8 mouse cellular contexts compared by ENCODE assay signal in genomic region chr10:31608441-31609065, GRCm38 (mm10). TPM values are rescaled to one million over a fixed set of nuclear protein-coding genes. Genes with fewer than 3 reads are reported as not detected.
DNase-seq lines count a peak whose midpoint lies in the region; ATAC-seq and TF ChIP-seq lines count a peak whose summit lies in the region.

No protein-coding gene starts in this region.

- peak; percentile 36 for ATAC-seq in Patski
- ATAC-seq in lung, postnatal 0 days, result peak; percentile 37

- POLR2A ChIA-PET in Patski (lab: Charles Lee), result interaction anchor here (0.6 to 1.8 kb wide), 4 partner anchors 15 to 1469 kb away, joined by 3 to 6 read pairs (median 4); no protein-coding TSS in a partner anchor

- peaks cover 4% of the 10 kb centered on the region; the same call in 1 of the 2 replicates for H3K4me1 ChIP-seq in E14TG2a.4 (replicated peaks; ENCODE audit: low read depth, low read length)
- peaks cover 4% of the 10 kb centered on the region; the same call in 1 of the 2 replicates for H3K4me1 ChIP-seq in cortical plate, adult 2 months (ENCODE audit: control insufficient read depth, insufficient read depth, low read length)
- H3K4me1 ChIP-seq in lung, postnatal 0 days (ENCODE audit: insufficient read depth, low read depth, low read length), result peaks cover 7% of the 10 kb centered on the region

- H3K27me3 ChIP-seq in E14TG2a.4 (ENCODE audit: insufficient read depth, low read length) (peaks cover 46% of the 10 kb centered on the region), Patski (no peaks in the 10 kb centered on the region)
- no peaks in the 10 kb centered on the region for H3K27me3 ChIP-seq in lung, postnatal 0 days (replicated peaks; ENCODE audit: insufficient read depth, low read length)

- H3K9me3 ChIP-seq in E14TG2a.4 (ENCODE audit: low read length), result no peaks in the 10 kb centered on the region
- H3K9me3 ChIP-seq in lung, postnatal 0 days (ENCODE audit: low read length), result no peaks in the 10 kb centered on the region

- no peak for DNase-seq in Patski (ENCODE audit: low read depth, low spot score)
- peak; percentile 15 to 21 for DNase-seq in heart, adult 9 months (ENCODE audit: low spot score in 2 of 2)
- DNase-seq in kidney, adult 8-10 months, result peak; percentile 16 to 25
- DNase-seq in lung, postnatal 0 days (ENCODE audit: low spot score), result peak; percentile 22
- DNase-seq in right cerebral cortex, postnatal 4 days, result peak; percentile 53
- DNase-seq in c-Kit-positive CD71-positive TER-119-positive erythroid progenitor cells, embryonic 14.5 days (ENCODE audit: low spot score), result no peak

- WGBS in lung, postnatal 0 days, result 5% methylated on average over 24 of the region's 60 CpGs

- H3K4me3 ChIP-seq in E14TG2a.4 (replicated peaks; ENCODE audit: low read length), result peak overlapping the region; percentile 85
- H3K4me3 ChIP-seq in cortical plate, adult 2 months (ENCODE audit: insufficient read depth, low read length), result peak overlapping the region; percentile 52
- peak overlapping the region; percentile 89 for H3K4me3 ChIP-seq in lung, postnatal 0 days (ENCODE audit: low read depth, low read length)

- peak overlapping the region; percentile 94; the same call in 1 of the 2 replicates for H3K27ac ChIP-seq in cortical plate, adult 2 months (ENCODE audit: insufficient read depth, low read length)
- peak overlapping the region; percentile 87 for H3K27ac ChIP-seq in lung, postnatal 0 days (ENCODE audit: low read length)

- H3K36me3 ChIP-seq in E14TG2a.4 (ENCODE audit: insufficient read depth, low read length), result no peaks in the 10 kb centered on the region
- no peaks in the 10 kb centered on the region for H3K36me3 ChIP-seq in lung, postnatal 0 days (ENCODE audit: insufficient read depth, low read length)

- H3K9ac ChIP-seq in lung, postnatal 0 days (replicated peaks; ENCODE audit: low read depth), result peak overlapping the region; percentile 87

- TF ChIP-seq POLR2A in cortical plate, adult 2 months (IDR thresholded peaks at IDR 0.05; ENCODE audit: extremely low read depth, insufficient read depth, low read length), result no peak

- TF ChIP-seq EP300 in lung, postnatal 0 days (IDR thresholded peaks at IDR 0.05), result no peak

- TF ChIP-seq CTCF in E14TG2a.4 (conservative IDR thresholded peaks at IDR 0.05; ENCODE audit: low read length) (no peak), Patski (IDR thresholded peaks at IDR 0.05) (peak; percentile 5)
- TF ChIP-seq CTCF in cortical plate, adult 2 months (IDR thresholded peaks at IDR 0.05; ENCODE audit: extremely low read depth, insufficient read depth, low read length), result no peak
- TF ChIP-seq CTCF in lung, postnatal 0 days (IDR thresholded peaks at IDR 0.05), result peak; percentile 46

- H3K4me2 ChIP-seq in lung, postnatal 0 days (replicated peaks; ENCODE audit: low read depth, low read length), result peak overlapping the region; percentile 84

- in situ Hi-C loops in Patski (cut with MboI; ENCODE audit: low pct_unique_long_range_greater_than_20kb), result loop anchor here (25.0 kb wide), 1 partner anchor 796 kb away; the partner anchor contains the start of gene Ncoa7

- CTCF ChIA-PET in Patski (lab: Charles Lee), result no interaction called here

RNA-seq across cellular contexts. Expression of gene Rnf217, which starts 0.4 kb away (rescaled TPM):
- 3.6 TPM for polyA plus RNA-seq in Patski (2021)
- 4.3 and 4.6 TPM in 2 replicates for polyA plus RNA-seq in cortical plate, adult 2 months (2012; rRNA removed)
- polyA plus RNA-seq in lung, postnatal 0 days (2015; fragmentation: Nextera tagmentation; extraction: Ambion mirVana), result 1.6 TPM in 2 replicates

Comparison
In these comparisons a context has a peak if more than half of its experiments do, and no peak if none do; other contexts are left out.
1. CTCF ChIP-seq: peak in Patski (single experiment) and lung, postnatal 0 days (single experiment); none in E14TG2a.4 (single experiment) and cortical plate, adult 2 months (single experiment).
2. DNase-seq: peak in heart, adult 9 months (2 of 2), kidney, adult 8-10 months (2 of 2), lung, postnatal 0 days (single experiment) and right cerebral cortex, postnatal 4 days (single experiment); none in Patski (single experiment) and c-Kit-positive CD71-positive TER-119-positive erythroid progenitor cells, embryonic 14.5 days (single experiment).
3. Peak in every context shown above with its lines, with median percentiles within 50 percentile points of each other: H3K4me3 ChIP-seq.